Mouse (Mus musculus) spleen, adult 2 months (tissue): ENCODE results near the gene Fbxo42. TPM values are rescaled to one million over a fixed set of nuclear protein-coding genes. Genes with fewer than 3 reads are reported as not detected.

ENCODE experiments used
- DNase-seq, 2 experiments: peaks; one replicate each; pipeline versions ENCODE4 v3.0.0 to v3.0.0-alpha.2; 2012 to 2021; ENCODE audit warnings: low spot score in 2 of 2, low read depth in 1 of 2
- H3K27ac ChIP-seq: fragments of 200-500 bp; 2 replicates; pipeline ENCODE4 v1.5.1; 2012; ENCODE audit warnings: low read length, inconsistent platforms; ENCODE audit not compliant: insufficient read depth
- H3K27me3 ChIP-seq: fragments of 200-500 bp; 2 replicates; pipeline ENCODE4 v1.6.1; 2012; ENCODE audit warnings: mild to moderate bottlenecking, moderate library complexity, low read length, inconsistent platforms; ENCODE audit not compliant: control insufficient read depth, insufficient read depth
- H3K36me3 ChIP-seq: fragments of 200-500 bp; 2 replicates; pipeline ENCODE4 v1.6.1; 2012; ENCODE audit warnings: mild to moderate bottlenecking, low read length, inconsistent platforms; ENCODE audit not compliant: control insufficient read depth, insufficient read depth
- H3K4me1 ChIP-seq: fragments of 200-500 bp; 2 replicates; pipeline ENCODE4 v1.6.1; 2011; ENCODE audit warnings: inconsistent platforms; ENCODE audit not compliant: control insufficient read depth, insufficient read depth, insufficient read length
- H3K4me3 ChIP-seq: fragments of 200-500 bp; 2 replicates; pipeline ENCODE4 v1.5.1; 2011; ENCODE audit warnings: mild to moderate bottlenecking, inconsistent platforms; ENCODE audit not compliant: insufficient read depth, insufficient read length; ENCODE audit errors: extremely low read depth
- CTCF ChIP-seq: fragments of 200-500 bp; IDR thresholded peaks from 2 replicates; pipeline ENCODE4 v1.5.1; 2011; ENCODE audit warnings: mild to moderate bottlenecking, inconsistent platforms; ENCODE audit not compliant: insufficient read depth, insufficient read length, insufficient replicate concordance; ENCODE audit errors: extremely low read depth
- POLR2A ChIP-seq: fragments of 200-500 bp; IDR thresholded peaks from 2 replicates; pipeline ENCODE4 v1.6.1; 2011; ENCODE audit warnings: low read depth, low read length, inconsistent platforms
- WGBS: fragments of 180-500 bp; shearing (Covaris S2); methylation state at CpG from one replicate; pipeline ENCODE4 v1.1.7; 2018; 5-methylcytosine and 5-hydroxymethylcytosine counted together
- polyA plus RNA-seq: library from polyadenylated mRNA; depleted of rRNA; stranded (reverse); fragments of >200 nt; gene quantifications from 2 replicates; pipeline ENCODE4 v1.2.3, GENCODE M21; 2012

Fbxo42 gene
- polyA plus RNA-seq, 1 experiment, result 13.7 TPM

DNA sequence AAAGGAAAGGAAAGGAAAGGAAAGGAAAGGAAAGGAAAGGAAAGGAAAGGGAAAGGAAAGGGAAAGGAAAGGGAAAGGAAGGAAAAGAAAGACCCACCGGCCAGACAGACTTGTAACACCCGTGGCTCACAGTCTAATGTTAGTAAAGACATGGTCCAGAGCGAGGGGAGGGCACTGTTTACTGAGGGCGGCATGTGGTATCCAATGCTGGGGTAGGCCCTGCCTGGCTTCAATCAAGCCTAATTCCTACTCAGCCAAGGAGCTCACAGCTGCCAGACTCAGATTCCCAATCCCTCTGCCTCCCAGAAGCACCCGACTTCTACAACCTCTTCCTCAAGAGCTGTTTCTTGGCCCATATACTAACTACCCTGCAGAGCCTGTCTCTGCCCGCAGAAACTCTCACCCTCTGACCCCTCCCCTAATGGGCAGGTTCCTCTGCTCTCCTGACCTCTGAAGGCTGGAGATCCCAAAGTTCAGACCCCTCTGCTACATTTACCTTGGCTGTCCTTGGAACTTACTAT is 18.5 kb upstream of the Fbxo42 start:
- TF ChIP-seq POLR2A, result no peak
- TF ChIP-seq CTCF, result no peak
- no peak for DNase-seq

GRCm38 (mm10) chr4:141130704-141131342 is 16.9 kb upstream of the Fbxo42 start:
- peaks cover 13% of the 10 kb centered on the region; the same call in 1 of the 2 replicates for H3K4me1 ChIP-seq
- no peaks in the 10 kb centered on the region for H3K27me3 ChIP-seq
- TF ChIP-seq CTCF (no peak), POLR2A (no peak)
- H3K36me3 ChIP-seq, result no peaks in the 10 kb centered on the region; the same call in 1 of the 2 replicates
- WGBS, result 84% methylated on average over 6 of the region's 6 CpGs
- DNase-seq, result no peak
- no peak overlapping the region for H3K27ac ChIP-seq
- no peak overlapping the region for H3K4me3 ChIP-seq

More for the DNA sequence above, 18.5 kb upstream of the Fbxo42 start:
- no peaks in the 10 kb centered on the region; the same call in 1 of the 2 replicates for H3K36me3 ChIP-seq
- H3K27me3 ChIP-seq, result no peaks in the 10 kb centered on the region
- WGBS, result 82% methylated on average over 6 of the region's 6 CpGs
- peaks cover 6% of the 10 kb centered on the region; the same call in 1 of the 2 replicates for H3K4me1 ChIP-seq
- no peak overlapping the region for H3K4me3 ChIP-seq
- H3K27ac ChIP-seq, result no peak overlapping the region

GRCm38 (mm10) chr4:141131531-141132061 is 16.1 kb upstream of the Fbxo42 start:
- Histone ChIP-seq H3K4me1 (peaks cover 16% of the 10 kb centered on the region; the same call in 1 of the 2 replicates), H3K27ac (no peak overlapping the region), H3K4me3 (no peak overlapping the region), H3K27me3 (no peaks in the 10 kb centered on the region), H3K36me3 (no peaks in the 10 kb centered on the region)
- no peak for DNase-seq
- WGBS, result 83% methylated on average over 5 of the region's 5 CpGs
- TF ChIP-seq POLR2A, result no peak
- no peak for TF ChIP-seq CTCF

- WGBS, result 86% methylated on average over 8 of the region's 8 CpGs
- Histone ChIP-seq H3K4me3 (no peak overlapping the region), H3K27ac (no peak overlapping the region), H3K36me3 (no peaks in the 10 kb centered on the region), H3K27me3 (no peaks in the 10 kb centered on the region), H3K4me1 (peaks cover 21% of the 10 kb centered on the region; the same call in 1 of the 2 replicates)
- TF ChIP-seq CTCF (no peak), POLR2A (no peak)
- no peak for DNase-seq
Measured at GRCm38 (mm10) chr4:141132191-141132590, 15.5 kb upstream of the Fbxo42 start.

- Histone ChIP-seq H3K27ac (no peak overlapping the region), H3K27me3 (no peaks in the 10 kb centered on the region), H3K36me3 (no peaks in the 10 kb centered on the region), H3K4me3 (no peak overlapping the region), H3K4me1 (peaks cover 24% of the 10 kb centered on the region; the same call in 1 of the 2 replicates)
- TF ChIP-seq CTCF, result no peak
- TF ChIP-seq POLR2A, result no peak
- WGBS, result 72% methylated on average over 8 of the region's 8 CpGs
- no peak for DNase-seq
Measured at GRCm38 (mm10) chr4:141133227-141133626, 14.5 kb upstream of the Fbxo42 start.

DNA sequence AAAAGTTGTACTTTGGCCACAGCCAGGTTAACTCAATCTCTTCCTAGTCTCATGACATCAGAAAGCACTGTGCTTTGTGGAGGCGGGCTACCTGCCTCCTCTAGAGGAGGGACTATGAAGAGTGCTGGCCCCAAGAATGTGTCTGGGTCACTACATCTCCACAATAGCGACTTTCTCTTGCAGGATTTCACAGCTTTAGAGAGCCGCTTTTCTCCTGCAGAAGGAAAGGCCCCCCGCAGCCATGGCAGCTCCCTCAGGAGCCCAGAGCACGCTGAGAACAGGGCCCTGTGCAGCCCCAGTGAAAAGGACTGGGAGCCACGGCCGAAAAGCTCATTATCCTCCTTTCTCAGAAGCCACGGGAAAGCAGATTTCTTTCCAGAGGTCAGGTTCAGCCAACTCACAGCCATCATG is 13.7 kb upstream of the Fbxo42 start:
- H3K27me3 ChIP-seq, result no peaks in the 10 kb centered on the region
- peaks cover 24% of the 10 kb centered on the region; the same call in 1 of the 2 replicates for H3K4me1 ChIP-seq
- H3K27ac ChIP-seq, result no peak overlapping the region
- H3K36me3 ChIP-seq, result no peaks in the 10 kb centered on the region
- TF ChIP-seq CTCF (no peak), POLR2A (no peak)
- H3K4me3 ChIP-seq, result no peak overlapping the region
- 84% methylated on average over 8 of the region's 8 CpGs for WGBS
- DNase-seq, result no peak
